Mouse (Mus musculus): ENCODE results near the gene Clstn2.

- TF ChIP-seq CTCF (IDR thresholded peaks at IDR 0.05; ENCODE audit: low read depth, low read length), result no peak
- TF ChIP-seq GATA2 (IDR thresholded peaks at IDR 0.05; ENCODE audit: borderline replicate concordance, low read depth, low read length), result no peak
- TF ChIP-seq TAL1 (conservative IDR thresholded peaks at IDR 0.05; ENCODE audit: low read depth, low read length), result no peak
These were observed 505.1 kb downstream of the Clstn2 start for GRCm38 (mm10) chr9:97527926-97528325.
